Mouse (Mus musculus): ENCODE data around the gene Trip6.

The Trip6 gene

DNA sequence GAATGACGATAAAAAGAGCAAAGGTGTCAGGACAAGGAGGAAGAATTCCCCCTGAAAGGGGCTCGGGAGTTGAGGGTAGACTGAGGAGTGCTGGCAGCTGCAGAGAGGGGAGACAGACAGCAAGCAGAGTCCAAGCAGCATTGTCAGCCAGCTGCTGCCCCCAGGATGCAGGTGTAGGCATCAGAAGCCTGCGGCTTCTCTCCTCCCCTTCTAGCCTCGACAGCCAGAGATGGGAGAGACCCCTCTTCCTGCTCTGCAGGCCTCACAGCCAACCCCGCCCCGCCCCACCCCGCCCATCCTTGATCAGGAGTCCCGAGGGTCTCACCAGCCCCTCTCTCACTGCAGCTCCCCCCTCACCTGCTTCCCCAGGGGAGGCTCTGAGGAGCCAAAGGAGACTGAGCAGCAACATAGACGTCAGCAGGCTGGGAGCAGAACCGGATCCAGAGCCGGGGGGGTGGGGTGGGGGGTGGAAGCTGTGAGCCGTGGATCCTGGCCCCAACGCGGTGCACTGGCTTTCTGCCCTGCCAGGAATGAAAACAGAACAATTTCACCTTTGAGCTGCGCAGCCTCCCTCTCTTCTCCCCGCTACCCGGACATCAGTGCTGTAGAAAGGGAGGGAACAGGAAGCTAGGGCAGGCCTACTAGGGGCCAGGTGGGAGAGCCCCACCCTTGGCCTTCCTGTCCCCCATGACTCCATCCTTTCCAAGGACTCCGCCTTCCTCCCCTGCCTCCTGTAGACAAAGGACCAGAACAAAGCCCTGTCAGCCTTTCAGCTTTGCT lies 45.9 kb downstream of the Trip6 start:
- DNase-seq (ENCODE audit: low read depth, low spot score) = no peak

GRCm38 (mm10) chr5:137264787-137265186 lies 49.4 kb downstream of the Trip6 start:
- no peak for DNase-seq (ENCODE audit: low read depth, low spot score)

DNA sequence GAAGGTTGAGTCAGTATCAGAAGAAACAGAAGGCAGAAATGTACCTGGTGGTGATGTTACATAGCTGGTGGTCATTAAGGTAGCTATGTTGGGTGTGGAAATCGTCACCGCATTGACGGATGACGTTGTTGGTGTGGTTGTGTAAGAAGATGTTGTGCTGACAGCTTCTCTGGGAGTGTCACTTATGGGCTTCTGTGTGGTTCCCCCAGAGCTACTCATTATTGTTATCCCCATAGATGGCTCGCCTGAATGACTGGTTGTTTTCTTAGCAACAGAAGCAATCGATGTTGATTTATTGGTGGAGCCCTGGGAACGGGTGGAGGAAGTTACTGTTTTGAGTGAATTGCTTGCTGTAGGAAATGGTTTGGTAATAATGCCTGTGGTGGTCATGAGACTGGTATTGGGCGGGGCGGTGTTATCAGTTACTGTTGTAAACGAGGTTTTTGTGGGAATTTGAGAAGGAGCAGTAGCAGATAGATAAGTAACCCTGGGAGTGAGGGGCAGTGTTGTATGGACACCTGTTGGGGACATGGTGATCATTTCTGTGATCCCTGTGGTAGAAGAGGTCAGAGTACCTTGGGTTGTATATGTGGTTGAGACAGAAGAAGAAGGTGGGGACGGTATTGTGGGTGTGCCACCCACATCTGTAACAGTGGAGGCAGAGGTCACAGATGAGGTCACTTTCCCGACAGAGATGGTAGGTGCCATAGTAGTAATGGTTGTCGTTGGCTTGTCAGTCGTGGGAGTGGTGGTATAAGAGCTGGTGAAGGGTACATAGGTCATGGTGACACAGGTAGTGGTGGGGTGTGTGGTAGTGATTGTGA lies 50.1 kb downstream of the Trip6 start:
- no peak for DNase-seq (ENCODE audit: low read depth, low spot score)
